Mouse (Mus musculus) E14TG2a.4 (cell line): ENCODE measurements at regions not wholly inside any gene's neighbourhood (a gene's known extent, or its start where the extent isn't known, plus 50 kb on each side); places are given as distances from the start of the nearest gene placed in this dataset.

ENCODE experiments used
- H3K27me3 ChIP-seq: 2 replicates; pipeline ENCODE4 v1.6.1; 2014; ENCODE audit warnings: low read length, control low read depth; ENCODE audit not compliant: insufficient read depth
- H3K36me3 ChIP-seq: 2 replicates; pipeline ENCODE4 v1.6.1; 2014; ENCODE audit warnings: low read length, control low read depth; ENCODE audit not compliant: insufficient read depth
- H3K4me1 ChIP-seq: replicated peaks from 2 replicates; pipeline ENCODE4 v1.6.1; 2014; ENCODE audit warnings: low read depth, low read length, control low read depth
- H3K4me3 ChIP-seq: replicated peaks from 2 replicates; pipeline ENCODE4 v1.5.1; 2014; ENCODE audit warnings: mild to moderate bottlenecking, low read length
- H3K9me3 ChIP-seq: 2 replicates; pipeline ENCODE4 v1.6.1; 2014; ENCODE audit warnings: low read length, control low read depth
- CTCF ChIP-seq: conservative IDR thresholded peaks from 2 replicates; pipeline ENCODE4 v1.5.1; 2014; ENCODE audit warnings: low read length
- NANOG ChIP-seq: IDR thresholded peaks from 2 replicates; pipeline ENCODE4 v1.6.1; 2014; ENCODE audit warnings: borderline replicate concordance, low read length, mixed read lengths
- POU5F1 ChIP-seq: IDR thresholded peaks from 2 replicates; pipeline ENCODE4 v1.6.1; 2014; ENCODE audit warnings: low read length, borderline replicate concordance

GRCm38 (mm10) chr4:33735442-33735966, 188.9 kb upstream of the Cnr1 start:
- Histone ChIP-seq H3K4me3 (no peak overlapping the region), H3K27me3 (no peaks in the 10 kb centered on the region), H3K4me1 (no peaks in the 10 kb centered on the region), H3K36me3 (no peaks in the 10 kb centered on the region), H3K9me3 (no peaks in the 10 kb centered on the region)
- TF ChIP-seq POU5F1 (no peak), CTCF (no peak), NANOG (no peak)

- no peaks in the 10 kb centered on the region for H3K27me3 ChIP-seq
- no peaks in the 10 kb centered on the region for H3K36me3 ChIP-seq
- TF ChIP-seq NANOG (no peak), CTCF (no peak), POU5F1 (no peak)
- H3K9me3 ChIP-seq, result no peaks in the 10 kb centered on the region
- H3K4me3 ChIP-seq, result no peak overlapping the region
- no peaks in the 10 kb centered on the region for H3K4me1 ChIP-seq
Measured at GRCm38 (mm10) chr4:33736061-33736701, 188.2 kb upstream of the Cnr1 start.

GRCm38 (mm10) chr4:33737337-33737736, 187.1 kb upstream of the Cnr1 start:
- no peak for TF ChIP-seq NANOG
- TF ChIP-seq POU5F1, result no peak
- no peak for TF ChIP-seq CTCF
- no peaks in the 10 kb centered on the region for H3K36me3 ChIP-seq
- 0 out of 2 replicates have a peak, but pooled peaks cover under 1% of the 10 kb centered on the region for H3K9me3 ChIP-seq
- no peak overlapping the region for H3K4me3 ChIP-seq
- H3K4me1 ChIP-seq, result no peaks in the 10 kb centered on the region
- H3K27me3 ChIP-seq, result no peaks in the 10 kb centered on the region

GRCm38 (mm10) chr4:33737859-33738417, 186.5 kb upstream of the Cnr1 start:
- no peak for TF ChIP-seq NANOG
- no peak for TF ChIP-seq CTCF
- TF ChIP-seq POU5F1, result no peak
- H3K4me3 ChIP-seq, result no peak overlapping the region
- H3K27me3 ChIP-seq, result no peaks in the 10 kb centered on the region
- H3K4me1 ChIP-seq, result no peaks in the 10 kb centered on the region
- 0 out of 2 replicates have a peak, but pooled peaks cover 4% of the 10 kb centered on the region for H3K9me3 ChIP-seq
- no peaks in the 10 kb centered on the region for H3K36me3 ChIP-seq

GRCm38 (mm10) chr4:33739211-33739904, 185.0 kb upstream of the Cnr1 start:
- Histone ChIP-seq H3K36me3 (no peaks in the 10 kb centered on the region), H3K4me3 (no peak overlapping the region), H3K9me3 (0 out of 2 replicates have a peak, but pooled peaks cover 4% of the 10 kb centered on the region), H3K27me3 (no peaks in the 10 kb centered on the region), H3K4me1 (no peaks in the 10 kb centered on the region)
- TF ChIP-seq NANOG (no peak), CTCF (no peak), POU5F1 (no peak)

- Histone ChIP-seq H3K36me3 (no peaks in the 10 kb centered on the region), H3K27me3 (peaks cover 4% of the 10 kb centered on the region; the same call in 1 of the 2 replicates), H3K4me3 (no peak overlapping the region), H3K4me1 (no peaks in the 10 kb centered on the region), H3K9me3 (0 out of 2 replicates have a peak, but pooled peaks cover 4% of the 10 kb centered on the region)
- TF ChIP-seq CTCF (no peak), NANOG (no peak), POU5F1 (no peak)
Measured at GRCm38 (mm10) chr4:33740982-33741381, 183.4 kb upstream of the Cnr1 start.

- Histone ChIP-seq H3K9me3 (0 out of 2 replicates have a peak, but pooled peaks cover 4% of the 10 kb centered on the region), H3K27me3 (peaks cover 4% of the 10 kb centered on the region; the same call in 1 of the 2 replicates), H3K4me1 (no peaks in the 10 kb centered on the region), H3K36me3 (no peaks in the 10 kb centered on the region), H3K4me3 (no peak overlapping the region)
- TF ChIP-seq POU5F1 (no peak), CTCF (no peak), NANOG (no peak)
Measured at GRCm38 (mm10) chr4:33745180-33745579, 179.2 kb upstream of the Cnr1 start.

GRCm38 (mm10) chr4:33747316-33747895, 177.0 kb upstream of the Cnr1 start:
- TF ChIP-seq POU5F1, result no peak
- no peak for TF ChIP-seq CTCF
- TF ChIP-seq NANOG, result no peak
- H3K36me3 ChIP-seq, result no peaks in the 10 kb centered on the region

GRCm38 (mm10) chr4:33767721-33768120, 156.7 kb upstream of the Cnr1 start:
- H3K9me3 ChIP-seq, result no peaks in the 10 kb centered on the region
- no peak for TF ChIP-seq NANOG
- H3K27me3 ChIP-seq, result no peaks in the 10 kb centered on the region
- H3K4me1 ChIP-seq, result no peaks in the 10 kb centered on the region
- no peak overlapping the region for H3K4me3 ChIP-seq
- no peaks in the 10 kb centered on the region for H3K36me3 ChIP-seq

More at GRCm38 (mm10) chr4:33747316-33747895, 177.0 kb upstream of the Cnr1 start:
- Histone ChIP-seq H3K27me3 (peaks cover 4% of the 10 kb centered on the region; the same call in 1 of the 2 replicates), H3K9me3 (peaks cover 13% of the 10 kb centered on the region), H3K4me1 (no peaks in the 10 kb centered on the region), H3K4me3 (no peak overlapping the region)
